Mouse (Mus musculus) mouse trophoblast stem cell (cell line): Measurements from ENCODE around the gene Dclk1.
"Not testable (repeated sequence)": the region's sequence is repeated elsewhere in the genome, so short reads cannot be mapped to it uniquely, and the experiment has no call there.

ENCODE experiments used
- in situ Hi-C, 2 experiments: fragments of 300-500 bp; cut with MseI, MboI; formaldehyde crosslinking; loops; 2 replicates in 1 of 2; 3 replicates in 1 of 2; pipeline ENCODE4 v1.15.1; 2025

Dclk1 gene

DNA sequence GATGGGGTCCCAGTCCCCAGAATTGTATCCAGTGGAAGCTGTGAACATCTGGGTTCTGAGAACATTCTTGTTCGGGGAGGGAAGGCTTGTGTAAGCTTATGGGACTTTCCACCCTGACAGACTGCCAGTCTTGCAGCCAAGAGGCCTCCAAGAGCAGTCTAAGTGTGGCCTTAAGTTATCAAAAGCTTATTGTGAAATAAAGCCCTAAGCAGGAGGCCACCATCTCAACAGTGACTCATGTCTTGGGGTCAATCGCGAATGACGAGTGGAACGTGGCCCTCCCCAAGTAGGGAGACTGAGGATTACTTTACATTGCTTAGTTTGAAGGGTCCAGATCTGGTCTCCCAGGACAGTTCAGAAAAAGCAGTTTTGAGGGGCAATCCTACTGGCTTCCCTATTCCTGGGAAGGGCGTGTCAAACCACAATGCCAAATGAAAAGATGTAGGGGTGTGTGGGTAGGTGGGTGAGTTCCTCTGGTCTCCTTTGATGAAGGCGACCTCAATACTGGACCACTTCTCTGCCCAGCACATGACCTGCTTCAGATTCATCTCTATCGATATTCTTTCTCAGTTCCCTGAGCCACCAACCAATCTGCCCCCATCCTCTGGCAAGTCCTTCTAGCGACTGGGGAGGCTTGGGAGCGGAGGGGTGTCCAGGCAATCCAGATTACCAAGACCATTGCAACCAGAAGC lies at the start of gene Dclk1:
Gene Dclk1 (plus strand): TSS at position 635 of the 692 bp plus-strand sequence.
- in situ Hi-C loops = no loop called here

DNA sequence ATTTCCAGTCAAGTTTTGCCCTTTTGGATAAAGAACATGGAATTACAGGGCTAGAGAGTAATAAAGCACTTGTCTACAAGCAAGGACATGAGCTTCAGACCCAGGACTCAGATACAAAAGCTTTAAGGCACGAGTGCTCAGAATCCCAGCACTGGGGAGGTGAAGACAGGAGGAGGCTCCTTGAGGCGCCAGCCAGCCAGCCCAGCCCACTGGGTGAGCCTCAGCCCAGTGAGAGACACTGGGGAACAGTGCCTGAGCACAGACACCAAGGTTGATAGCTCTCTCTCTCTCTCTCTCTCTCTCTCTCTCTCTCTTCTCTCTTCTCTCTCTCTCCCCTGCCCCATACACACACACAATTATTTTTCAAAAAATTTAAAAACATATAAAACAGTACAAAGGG lies 48.8 kb upstream of the Dclk1 start:
- in situ Hi-C loops = no loop called here

DNA sequence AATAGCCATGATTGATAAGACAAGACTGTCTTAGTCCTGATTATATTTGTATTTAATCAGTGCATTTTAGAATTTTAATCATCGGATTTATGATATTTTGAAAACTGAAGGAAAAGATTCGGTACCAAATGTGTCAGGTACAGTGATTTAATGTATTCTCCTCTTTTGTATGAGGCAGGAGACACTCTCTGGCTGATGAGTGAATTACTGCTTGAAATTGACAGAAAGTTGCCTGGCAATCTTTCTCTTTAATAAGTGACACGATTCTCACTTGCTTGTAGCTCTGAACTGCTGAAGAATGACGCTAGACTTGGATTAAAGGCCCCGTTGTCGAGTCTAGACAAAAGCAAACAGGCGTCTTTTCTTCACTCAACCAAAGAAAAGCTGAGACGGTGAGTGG lies 47.4 kb upstream of the Dclk1 start:
- in situ Hi-C loops = no loop called here

DNA sequence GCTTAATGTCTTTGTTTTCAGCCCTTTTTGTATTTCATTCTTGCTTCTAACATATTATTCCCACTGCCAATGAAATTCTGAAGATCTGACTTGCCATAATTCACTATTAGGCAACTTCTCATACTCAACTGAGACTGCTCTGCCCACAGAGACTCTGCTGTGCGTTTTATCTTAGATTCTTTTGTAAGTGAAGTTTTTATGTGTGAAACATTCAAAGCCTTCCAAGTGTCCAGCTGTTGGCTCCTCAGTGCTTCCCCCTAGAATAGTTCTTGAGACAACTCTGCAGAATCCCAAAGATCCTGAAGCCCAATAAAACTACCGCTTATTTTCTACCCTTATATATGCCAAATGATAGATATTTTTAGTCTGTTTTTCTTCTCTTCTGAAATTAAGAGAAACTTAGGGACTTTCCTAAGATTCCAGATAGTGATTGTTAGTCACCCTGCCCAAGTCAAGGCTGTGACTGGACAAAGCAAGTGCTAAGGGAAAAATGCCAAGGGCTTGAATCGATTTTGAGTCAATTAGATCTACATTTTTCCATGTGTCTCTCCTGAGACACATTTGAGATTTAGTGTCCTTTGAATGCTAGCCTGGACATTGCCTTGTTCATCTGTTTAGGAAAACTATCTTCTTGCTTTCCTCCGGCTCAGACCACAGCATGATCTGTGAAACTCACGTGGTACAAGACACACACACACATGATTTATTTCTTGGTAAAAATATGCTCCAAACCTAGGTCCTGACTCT lies 46.4 kb upstream of the Dclk1 start:
- in situ Hi-C loops = no loop called here

DNA sequence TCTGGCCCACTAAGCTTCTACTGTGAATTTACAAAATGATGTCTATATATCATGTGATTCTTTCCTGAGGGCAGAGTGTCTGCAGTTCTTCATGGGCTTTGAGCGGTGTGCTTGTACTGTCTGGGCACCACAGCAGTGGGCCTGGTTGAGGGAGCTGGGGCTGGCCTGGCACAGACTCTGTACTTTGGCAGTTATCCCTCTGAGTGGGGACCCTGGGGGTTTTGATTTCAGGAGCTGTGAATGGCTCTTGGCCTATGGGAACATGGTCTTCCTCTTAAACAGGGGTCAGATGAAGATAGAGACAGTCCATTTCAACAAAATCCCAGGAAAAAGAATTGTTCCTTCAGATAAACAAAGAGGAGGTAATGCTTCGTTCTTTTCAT lies 45.8 kb upstream of the Dclk1 start:
- in situ Hi-C loops = no loop called here

DNA sequence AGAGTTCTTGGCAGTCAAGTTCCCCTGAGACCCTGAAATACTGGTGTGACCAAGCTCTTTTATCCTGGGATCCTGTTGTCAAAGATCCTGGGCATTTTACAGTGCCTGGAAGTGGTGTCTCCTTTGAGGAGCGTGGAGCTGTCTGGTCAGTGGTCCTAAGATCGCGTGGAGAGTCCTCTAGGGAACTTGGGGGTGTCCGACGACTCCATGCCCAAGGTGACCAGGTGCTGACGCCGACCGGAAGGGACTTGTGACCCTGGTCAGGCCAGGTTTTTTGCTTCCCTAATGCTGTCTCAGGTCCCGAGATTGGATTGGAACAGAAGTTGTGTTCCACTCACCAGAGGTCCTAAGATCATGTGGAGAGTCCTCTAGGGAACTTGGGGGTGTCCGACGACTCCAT lies 38.5 kb upstream of the Dclk1 start:
- in situ Hi-C loops = not testable (repeated sequence)

DNA sequence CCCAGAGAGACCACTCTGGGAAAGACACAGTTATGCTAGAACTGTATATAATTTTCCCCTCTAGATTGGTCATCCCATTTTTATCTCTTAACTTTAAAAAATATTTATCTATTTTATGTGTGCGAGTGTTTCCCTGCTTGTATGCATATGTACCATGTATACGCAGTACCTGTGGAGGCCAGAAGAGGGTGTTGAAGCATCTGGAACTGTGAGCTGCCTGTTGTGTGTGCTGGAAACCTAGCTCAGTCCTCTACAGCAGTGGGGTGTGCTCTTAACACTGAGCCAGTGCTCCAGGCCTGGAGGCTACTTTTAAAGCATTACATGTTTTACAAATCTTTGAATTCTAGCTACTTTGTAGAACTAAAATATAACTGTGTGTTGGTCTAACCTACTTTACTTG lies 35.8 kb upstream of the Dclk1 start:
- in situ Hi-C loops = no loop called here

DNA sequence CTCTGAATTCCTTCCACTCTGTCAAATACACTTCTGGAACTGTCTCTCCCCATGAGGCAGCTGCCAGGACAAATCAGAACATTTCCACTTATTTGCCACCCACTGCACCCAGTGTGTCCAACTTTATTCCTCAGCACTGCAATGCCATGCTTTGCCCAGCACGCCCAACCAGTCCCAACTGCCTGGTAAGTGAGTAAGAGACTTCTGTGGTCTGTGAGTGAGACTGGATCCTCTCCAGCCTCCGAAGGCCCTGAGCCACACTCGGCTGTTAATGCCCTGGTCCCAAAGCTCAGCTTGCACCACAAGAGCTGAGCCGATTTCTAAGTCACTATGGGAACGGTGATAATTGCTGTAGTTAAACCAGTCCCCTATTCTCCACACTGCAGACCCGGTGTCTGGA lies 34.5 kb upstream of the Dclk1 start:
- in situ Hi-C loops = no loop called here

DNA sequence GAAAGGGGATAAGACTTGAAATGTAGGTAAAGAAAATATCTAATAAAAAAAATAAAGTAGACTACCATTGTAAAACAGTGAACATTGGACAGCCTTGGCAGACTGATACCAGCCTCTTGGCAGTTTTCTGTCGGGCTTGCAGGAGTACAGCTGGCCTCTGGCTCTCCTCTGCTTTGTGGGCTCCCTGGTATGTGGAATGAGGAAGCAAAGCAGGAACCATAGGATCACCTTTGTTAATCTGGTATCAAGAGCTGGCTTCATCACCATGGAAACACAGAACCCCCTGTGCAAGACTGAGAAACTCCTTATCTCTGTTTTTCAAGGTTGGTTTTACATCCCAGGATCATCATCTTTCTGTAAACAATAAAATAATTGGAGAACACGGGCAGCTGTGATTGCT lies 29.9 kb upstream of the Dclk1 start:
- in situ Hi-C loops = no loop called here

DNA sequence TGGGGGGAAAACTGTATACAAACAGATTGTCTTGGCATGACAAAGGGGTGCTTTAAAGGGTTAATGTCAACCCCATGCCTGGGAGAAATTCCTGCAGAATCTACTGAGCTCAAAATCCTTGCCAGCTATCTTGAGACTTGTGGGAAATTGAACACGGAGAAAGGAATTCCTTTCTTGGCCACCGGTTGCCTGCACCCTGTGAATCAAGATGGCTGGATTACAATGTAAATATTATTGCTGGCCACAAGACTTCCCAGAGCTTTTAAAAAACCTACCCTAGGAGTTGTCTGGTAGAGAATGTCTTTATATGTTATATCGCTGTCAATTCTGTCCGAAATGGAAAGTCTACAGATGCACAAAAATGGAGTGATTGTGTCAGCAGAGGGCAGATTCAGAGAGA lies 28.4 kb upstream of the Dclk1 start:
- in situ Hi-C loops = no loop called here

DNA sequence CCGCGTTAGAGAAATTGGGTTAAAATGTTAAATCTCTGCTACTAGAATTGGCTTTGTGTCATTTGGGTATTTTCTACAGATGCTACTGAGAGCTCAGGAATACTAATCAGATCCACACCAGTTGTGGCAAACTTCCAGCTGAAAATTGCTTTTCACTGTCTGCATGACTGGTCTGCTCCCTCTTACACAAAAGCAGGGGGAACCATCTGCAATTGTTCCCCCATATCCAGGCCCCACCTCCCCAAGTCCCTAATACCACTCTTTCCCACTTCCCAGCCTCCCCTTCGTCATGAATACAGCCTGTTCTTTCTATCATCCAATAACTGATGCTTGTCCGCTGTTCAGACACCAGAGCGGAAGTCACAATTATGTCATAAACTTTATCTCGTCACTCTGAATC lies 27.8 kb upstream of the Dclk1 start:
- in situ Hi-C loops = no loop called here

DNA sequence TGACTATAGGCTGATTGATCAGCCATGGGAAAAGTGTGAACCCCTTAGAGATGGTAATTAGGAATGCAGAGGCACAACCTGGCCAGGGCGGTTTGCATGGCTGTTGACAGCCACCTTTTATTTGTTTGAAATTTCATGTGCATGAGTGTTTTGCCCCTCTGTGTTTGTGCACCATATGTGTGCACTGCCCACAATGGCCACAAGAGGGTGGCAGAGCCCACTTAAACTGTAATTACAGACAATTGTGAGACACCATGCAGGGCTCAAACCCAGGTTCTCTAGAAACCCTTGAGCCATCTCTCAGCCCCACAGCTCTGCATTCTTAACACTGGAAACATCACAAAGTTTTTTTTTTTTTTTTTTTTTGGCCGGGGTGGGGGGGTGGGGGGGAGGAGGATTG lies 19.7 kb upstream of the Dclk1 start:
- in situ Hi-C loops = loop anchor here in 1 of 2 experiments (10.0 kb wide), 1 partner anchor 132 kb away; no protein-coding TSS in a partner anchor

DNA sequence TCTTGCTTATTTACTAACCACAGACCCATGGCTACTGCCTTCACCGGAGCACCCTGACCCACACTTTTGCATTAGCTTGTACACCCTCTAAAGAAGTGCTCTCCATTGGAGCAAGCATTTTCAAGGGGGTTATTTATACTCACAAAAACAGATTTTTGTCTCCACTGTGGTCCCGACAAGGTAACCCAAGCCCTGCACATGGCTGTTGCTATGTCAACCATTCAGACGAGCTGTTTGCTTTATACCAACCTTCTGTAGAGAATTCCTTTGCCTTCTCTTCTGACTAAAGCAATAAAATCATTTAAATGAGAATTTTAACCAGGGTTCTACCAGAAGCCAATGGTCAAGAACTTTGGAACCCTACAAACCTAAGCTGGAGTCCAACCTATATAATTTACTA lies 18.3 kb upstream of the Dclk1 start:
- in situ Hi-C loops = loop anchor here in 1 of 2 experiments (10.0 kb wide), 1 partner anchor 131 kb away; no protein-coding TSS in a partner anchor

DNA sequence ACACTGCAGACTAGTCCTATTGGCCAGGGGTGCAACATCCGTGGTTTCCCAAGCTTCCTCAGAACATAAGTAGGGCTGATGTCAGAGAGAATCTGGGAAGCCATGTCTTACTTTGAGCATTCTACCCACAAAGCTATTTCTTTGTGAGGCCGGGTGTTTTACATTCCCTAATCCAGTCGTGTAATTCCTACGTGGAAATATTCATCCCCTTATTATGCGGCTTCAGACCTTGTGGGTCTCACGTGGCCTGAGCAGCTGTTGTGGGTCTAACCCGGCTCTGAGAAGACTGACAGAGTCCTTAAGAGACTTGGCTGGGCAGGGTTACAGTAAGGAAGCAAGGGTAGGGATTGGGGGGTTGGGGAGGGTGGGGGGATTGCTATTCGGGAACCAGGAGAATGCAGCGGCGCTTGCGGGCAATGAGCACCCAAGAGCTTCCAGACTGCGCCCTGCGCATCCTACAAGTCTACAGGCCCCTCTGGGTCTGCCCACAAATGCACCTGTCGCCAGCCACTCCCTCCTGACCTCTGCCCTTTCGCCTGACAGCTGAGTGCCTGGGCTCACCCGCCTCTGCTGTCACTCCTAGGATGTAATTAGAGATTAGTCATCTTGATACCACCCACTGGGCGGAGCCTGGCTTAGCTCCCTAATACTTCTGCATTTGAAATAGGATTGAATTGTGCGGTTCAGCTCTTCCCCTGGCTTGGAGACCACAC lies 15.5 kb upstream of the Dclk1 start:
- in situ Hi-C loops = loop anchor here in 1 of 2 experiments (10.0 kb wide), 1 partner anchor 128 kb away; no protein-coding TSS in a partner anchor

DNA sequence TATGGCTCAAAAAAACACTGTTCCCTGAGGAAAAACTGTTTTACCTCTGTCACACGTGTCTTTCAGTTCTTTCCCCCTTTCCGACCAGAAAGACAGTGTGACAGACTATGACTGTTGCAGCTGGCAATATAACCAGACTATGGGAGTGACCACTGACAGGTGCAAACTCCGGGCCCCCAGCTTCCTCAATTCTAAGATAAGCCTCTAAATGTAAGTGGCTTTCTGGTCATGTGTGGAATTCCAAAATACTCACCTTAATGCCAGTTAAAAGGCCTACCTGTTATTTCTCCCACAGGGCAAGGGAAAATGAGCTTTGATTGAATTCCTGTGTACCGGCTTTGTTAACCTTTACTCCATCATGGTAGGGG lies 15.0 kb upstream of the Dclk1 start:
- in situ Hi-C loops = loop anchor here in 1 of 2 experiments (10.0 kb wide), 1 partner anchor 128 kb away; no protein-coding TSS in a partner anchor

DNA sequence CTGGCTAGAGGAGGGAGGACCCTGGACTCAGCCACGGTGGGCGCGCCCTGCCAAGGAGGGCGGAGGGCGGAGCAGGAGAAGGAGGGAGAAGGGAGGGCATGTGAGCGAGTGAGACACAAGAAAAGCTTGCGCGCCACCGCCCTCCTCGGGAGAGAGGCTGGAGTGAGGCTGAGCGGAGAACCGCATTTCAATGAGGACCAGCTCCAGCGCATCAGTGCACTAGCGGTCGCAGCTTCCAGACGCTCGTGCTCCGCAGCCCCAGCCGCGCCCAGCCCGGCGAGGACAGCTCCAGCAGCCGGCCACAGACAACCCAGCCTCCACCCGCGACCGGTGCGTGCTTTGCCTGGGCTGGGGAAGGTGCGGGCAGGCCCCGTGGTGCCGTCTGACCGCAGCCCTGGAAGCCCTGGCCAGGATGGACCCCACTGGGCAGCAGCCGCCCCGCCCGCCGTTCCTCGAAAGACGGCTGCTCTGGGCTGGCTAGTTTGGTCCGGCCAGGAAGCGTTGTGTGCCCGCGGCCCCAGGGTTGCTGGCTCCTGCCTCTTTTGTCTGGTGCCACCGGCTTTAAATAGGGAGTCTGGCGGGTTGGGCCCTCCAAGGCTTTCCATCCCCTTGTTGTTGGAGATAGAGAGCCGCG lies 375 bp downstream of the Dclk1 start:
- in situ Hi-C loops = no loop called here

DNA sequence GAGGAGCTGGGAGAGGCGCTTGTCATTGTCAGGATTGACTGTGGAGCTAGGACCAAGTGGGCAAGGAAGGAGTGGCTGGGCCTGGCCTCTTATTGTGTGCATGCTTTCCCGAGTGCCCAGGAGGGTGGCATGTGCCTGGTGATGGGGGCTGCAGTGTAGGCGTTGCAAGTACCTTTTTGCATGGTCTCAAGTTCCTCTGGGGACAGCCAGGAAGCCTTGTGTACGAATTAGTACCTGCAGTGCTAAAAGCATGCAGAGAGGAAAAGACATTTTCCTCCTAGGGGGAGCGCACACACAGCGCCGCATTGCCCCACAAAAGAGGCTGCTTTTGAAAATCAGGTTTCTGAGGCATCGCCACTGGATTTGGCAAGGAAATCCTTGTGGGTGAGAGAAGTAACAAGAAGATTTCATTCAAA lies 900 bp downstream of the Dclk1 start:
- in situ Hi-C loops = no loop called here

DNA sequence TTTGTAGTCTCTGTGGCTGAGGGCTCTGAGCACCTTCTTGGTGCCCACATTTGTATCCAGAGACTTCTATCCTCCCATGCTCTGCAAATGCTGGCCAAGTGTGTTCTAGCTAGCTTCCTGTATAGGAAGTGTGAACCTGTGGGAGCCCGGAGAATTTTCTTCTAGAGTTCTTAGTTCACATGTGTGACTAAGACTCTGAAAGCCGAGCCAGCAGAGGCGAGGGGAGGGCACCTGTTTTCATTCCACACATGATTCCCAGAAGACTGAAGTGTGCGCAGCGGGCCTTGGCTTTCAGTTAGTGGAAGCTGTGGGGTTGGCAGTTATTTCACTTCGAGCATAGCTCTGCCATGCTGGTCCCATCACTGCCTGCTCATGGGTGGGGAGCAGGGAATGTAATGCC lies 1.9 kb downstream of the Dclk1 start:
- in situ Hi-C loops = no loop called here

DNA sequence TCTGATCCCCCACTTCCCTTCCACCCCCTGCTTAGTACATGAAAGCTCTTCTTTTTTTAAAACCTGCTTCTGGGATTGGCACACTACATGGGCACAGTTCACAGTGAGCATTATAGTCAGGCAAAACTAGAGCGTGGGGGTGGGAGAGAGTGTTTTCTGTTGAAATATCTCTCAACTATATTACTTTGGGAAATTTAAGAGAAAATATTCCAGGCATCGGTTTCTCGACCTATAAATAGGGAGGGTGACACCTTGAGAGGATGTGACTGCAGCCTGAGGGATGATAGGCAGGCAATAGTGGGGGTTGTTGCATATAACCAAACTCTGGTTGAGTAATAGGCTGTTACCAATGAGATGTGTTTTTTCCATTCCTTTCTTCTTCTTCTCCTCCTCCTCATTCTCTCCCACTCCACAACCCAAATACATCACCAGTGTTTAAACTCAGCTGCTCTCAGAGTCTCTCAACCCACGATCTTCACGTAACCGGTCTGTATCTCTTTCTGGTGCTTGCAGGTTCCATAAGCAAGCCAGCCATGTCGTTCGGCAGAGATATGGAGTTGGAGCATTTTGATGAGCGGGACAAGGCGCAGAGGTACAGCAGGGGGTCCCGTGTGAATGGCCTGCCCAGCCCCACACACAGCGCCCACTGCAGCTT lies 4.6 kb downstream of the Dclk1 start:
- in situ Hi-C loops = no loop called here

DNA sequence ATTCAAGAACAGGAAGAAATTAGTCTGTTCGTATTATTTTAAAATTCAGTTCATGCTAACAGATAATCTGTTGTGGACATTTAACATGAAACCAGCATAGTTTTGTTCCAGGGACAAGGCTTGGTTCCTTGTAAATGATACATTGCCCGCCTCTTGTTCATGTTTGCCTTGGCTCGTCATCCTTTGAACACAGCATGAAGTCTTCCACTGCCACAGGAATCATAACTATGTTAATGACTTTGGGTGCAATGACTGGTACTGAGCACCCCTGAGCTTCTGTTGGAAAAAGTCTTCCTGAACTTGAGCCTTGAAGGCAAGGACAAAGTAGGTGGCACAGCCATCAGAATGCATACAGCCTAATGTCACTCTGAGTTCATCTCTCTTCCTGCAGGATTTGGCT lies 5.9 kb downstream of the Dclk1 start:
- in situ Hi-C loops = no loop called here

DNA sequence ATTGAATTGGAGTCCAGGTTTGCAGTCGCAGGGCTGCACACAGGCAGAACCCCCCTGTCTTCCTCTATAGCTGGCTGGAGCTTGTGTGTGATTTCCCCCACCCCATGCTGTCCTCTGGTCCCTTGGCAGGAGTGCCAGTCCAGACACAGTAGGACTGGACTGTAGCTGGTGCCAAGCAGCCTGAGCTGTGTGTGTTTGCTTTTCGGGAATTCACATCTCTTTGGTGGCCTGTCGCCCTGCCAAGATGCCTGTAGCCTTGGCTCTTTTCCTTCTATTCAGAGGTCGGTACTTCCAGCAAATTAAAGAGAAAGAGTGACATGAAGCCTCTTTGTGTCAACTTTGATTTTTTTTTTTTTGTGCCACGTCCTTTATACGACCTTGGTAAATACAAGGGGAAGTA lies 6.3 kb downstream of the Dclk1 start:
- in situ Hi-C loops = no loop called here

DNA sequence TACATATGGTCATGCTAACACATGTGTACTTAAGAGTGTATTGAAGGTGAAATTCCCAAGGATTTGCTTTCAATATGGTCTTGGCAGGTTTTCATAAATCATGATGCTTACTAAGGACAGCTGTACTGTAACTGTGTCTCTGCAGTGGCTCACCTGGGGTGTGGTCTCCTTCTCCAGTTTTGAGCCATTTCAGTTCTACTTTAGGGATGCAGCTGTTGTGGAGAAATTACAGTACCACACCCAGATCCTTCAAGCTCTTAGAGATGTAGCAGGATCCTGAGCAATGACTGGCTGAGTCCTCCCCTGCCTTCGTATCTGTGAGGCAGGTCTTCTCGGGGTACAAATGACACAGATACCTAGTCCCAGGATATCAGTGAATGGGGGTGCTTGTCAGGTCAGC lies 8.5 kb downstream of the Dclk1 start:
- in situ Hi-C loops = no loop called here
